Mouse (Mus musculus): Measurements from ENCODE around the gene Nacc1. TPM values are rescaled to one million over a fixed set of nuclear protein-coding genes. Genes with fewer than 3 reads are reported as not detected.

Nacc1 gene
- total and polyA plus RNA-seq, 3 experiments: 30.5 to 45.3 (median 31.0) TPM

GRCm38 (mm10) chr8:84657680-84658079 lies 30.0 kb downstream of the Nacc1 start:
- TF ChIP-seq POLR2A (IDR thresholded peaks at IDR 0.05; ENCODE audit: insufficient read depth, low read depth, low read length) (no peak), CTCF (IDR thresholded peaks at IDR 0.05) (no peak), EP300 (IDR thresholded peaks at IDR 0.05; ENCODE audit: insufficient read depth, low read depth, low read length) (no peak)
- DNase-seq: no peak
- no peak overlapping the region for H3K9ac ChIP-seq (ENCODE audit: low read depth, low read length)
- H3K4me3 ChIP-seq: no peak overlapping the region
- intact Hi-C loops (cut with DNase I): loop anchor here (5.0 kb wide), 1 partner anchor 425 kb away; the partner anchor contains the start of genes Man2b1, Wdr83 and Wdr83os
- H3K4me1 ChIP-seq (ENCODE audit: control insufficient read depth, insufficient read depth, low read length): peaks cover 2% of the 10 kb centered on the region
- 83% methylated on average over 4 of the region's 4 CpGs for WGBS
- no peaks in the 10 kb centered on the region for H3K27me3 ChIP-seq (ENCODE audit: control insufficient read depth, insufficient read depth, low read length)
- H3K79me2 ChIP-seq (replicated peaks; ENCODE audit: control insufficient read depth, insufficient read depth, low read length): no peaks in the 10 kb centered on the region
- H3K27ac ChIP-seq: peak overlapping the region; percentile 97
- H3K36me3 ChIP-seq (ENCODE audit: control insufficient read depth, insufficient read depth, low read length): no peaks in the 10 kb centered on the region

DNA sequence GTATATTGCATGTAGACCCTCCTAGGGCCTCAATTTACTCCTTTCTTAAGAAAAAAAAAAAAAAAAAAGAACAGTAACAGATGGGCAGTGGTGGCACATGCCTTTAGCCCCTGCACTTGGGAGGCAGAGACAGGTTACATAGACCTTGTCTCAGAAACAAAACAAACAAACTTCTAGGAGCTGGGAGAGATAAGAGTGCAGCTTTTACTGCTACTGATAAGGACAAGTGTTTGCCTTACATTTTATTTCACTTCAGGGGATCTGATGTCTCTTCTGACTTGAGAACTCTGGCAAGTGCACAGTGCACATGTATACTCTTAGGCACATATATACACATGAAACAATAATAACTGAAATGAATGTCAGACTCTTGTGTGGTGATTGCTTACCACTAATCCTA lies 30.5 kb downstream of the Nacc1 start:
- Histone ChIP-seq H3K27me3 (ENCODE audit: control insufficient read depth, insufficient read depth, low read length) (no peaks in the 10 kb centered on the region), H3K36me3 (ENCODE audit: control insufficient read depth, insufficient read depth, low read length) (no peaks in the 10 kb centered on the region), H3K27ac (peak overlapping the region; percentile 97), H3K4me1 (ENCODE audit: control insufficient read depth, insufficient read depth, low read length) (peaks cover 2% of the 10 kb centered on the region), H3K9ac (ENCODE audit: low read depth, low read length) (no peak overlapping the region), H3K4me3 (no peak overlapping the region), H3K79me2 (replicated peaks; ENCODE audit: control insufficient read depth, insufficient read depth, low read length) (no peaks in the 10 kb centered on the region)
- no peak for DNase-seq
- intact Hi-C loops (cut with DNase I): loop anchor here (5.0 kb wide), 1 partner anchor 425 kb away; the partner anchor contains the start of genes Man2b1, Wdr83 and Wdr83os
- TF ChIP-seq POLR2A (IDR thresholded peaks at IDR 0.05; ENCODE audit: insufficient read depth, low read depth, low read length): no peak
- TF ChIP-seq CTCF (IDR thresholded peaks at IDR 0.05): no peak
- no peak for TF ChIP-seq EP300 (IDR thresholded peaks at IDR 0.05; ENCODE audit: insufficient read depth, low read depth, low read length)

- Histone ChIP-seq H3K27me3 (ENCODE audit: control insufficient read depth, insufficient read depth, low read length) (no peaks in the 10 kb centered on the region), H3K79me2 (replicated peaks; ENCODE audit: control insufficient read depth, insufficient read depth, low read length) (no peaks in the 10 kb centered on the region), H3K4me3 (peak overlapping the region; percentile 55), H3K9ac (ENCODE audit: low read depth, low read length) (peak overlapping the region; percentile 79), H3K4me1 (ENCODE audit: control insufficient read depth, insufficient read depth, low read length) (peaks cover 2% of the 10 kb centered on the region), H3K27ac (peak overlapping the region; percentile 97), H3K36me3 (ENCODE audit: control insufficient read depth, insufficient read depth, low read length) (no peaks in the 10 kb centered on the region)
- 2% methylated on average over 23 of the region's 23 CpGs for WGBS
- DNase-seq: peak; percentile 81 to 90
- TF ChIP-seq CTCF (IDR thresholded peaks at IDR 0.05) (no peak), EP300 (IDR thresholded peaks at IDR 0.05; ENCODE audit: insufficient read depth, low read depth, low read length) (peak; percentile 86), POLR2A (IDR thresholded peaks at IDR 0.05; ENCODE audit: insufficient read depth, low read depth, low read length) (peak; percentile 94)
- intact Hi-C loops (cut with DNase I): loop anchor here (5.0 kb wide), 1 partner anchor 426 kb away; the partner anchor contains the start of genes Man2b1, Wdr83 and Wdr83os
Observed at GRCm38 (mm10) chr8:84656641-84657126, 31.0 kb downstream of the Nacc1 start.

DNA sequence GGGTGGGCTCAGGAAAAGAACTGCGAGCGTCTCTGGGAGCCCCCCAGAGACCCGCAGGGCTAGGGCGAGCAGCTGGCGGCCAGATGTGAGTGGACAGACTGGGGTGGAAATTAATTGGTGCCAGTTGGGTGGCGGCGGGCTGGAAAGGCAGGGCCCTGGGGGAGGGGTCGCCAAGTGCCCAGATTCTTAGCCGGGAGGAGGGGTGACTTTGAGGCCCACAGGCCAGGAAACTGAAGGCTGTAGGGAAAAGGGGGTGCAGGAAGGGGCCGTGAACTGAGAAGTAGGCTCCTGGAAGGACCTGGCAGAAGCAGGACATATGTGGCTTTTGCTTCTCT lies 31.5 kb downstream of the Nacc1 start:
- no peaks in the 10 kb centered on the region for H3K79me2 ChIP-seq (replicated peaks; ENCODE audit: control insufficient read depth, insufficient read depth, low read length)
- 14% methylated on average over 10 of the region's 10 CpGs for WGBS
- TF ChIP-seq CTCF (IDR thresholded peaks at IDR 0.05) (no peak), EP300 (IDR thresholded peaks at IDR 0.05; ENCODE audit: insufficient read depth, low read depth, low read length) (no peak), POLR2A (IDR thresholded peaks at IDR 0.05; ENCODE audit: insufficient read depth, low read depth, low read length) (no peak)
- H3K27ac ChIP-seq: peak overlapping the region; percentile 97
- no peaks in the 10 kb centered on the region for H3K27me3 ChIP-seq (ENCODE audit: control insufficient read depth, insufficient read depth, low read length)
- H3K4me3 ChIP-seq: peak overlapping the region; percentile 55
- no peaks in the 10 kb centered on the region for H3K36me3 ChIP-seq (ENCODE audit: control insufficient read depth, insufficient read depth, low read length)
- H3K4me1 ChIP-seq (ENCODE audit: control insufficient read depth, insufficient read depth, low read length): peaks cover 2% of the 10 kb centered on the region
- intact Hi-C loops (cut with DNase I): loop anchor here (5.0 kb wide), 1 partner anchor 426 kb away; the partner anchor contains the start of genes Man2b1, Wdr83 and Wdr83os
- peak; percentile 30 to 53 for DNase-seq
- peak overlapping the region; percentile 79 for H3K9ac ChIP-seq (ENCODE audit: low read depth, low read length)

DNA sequence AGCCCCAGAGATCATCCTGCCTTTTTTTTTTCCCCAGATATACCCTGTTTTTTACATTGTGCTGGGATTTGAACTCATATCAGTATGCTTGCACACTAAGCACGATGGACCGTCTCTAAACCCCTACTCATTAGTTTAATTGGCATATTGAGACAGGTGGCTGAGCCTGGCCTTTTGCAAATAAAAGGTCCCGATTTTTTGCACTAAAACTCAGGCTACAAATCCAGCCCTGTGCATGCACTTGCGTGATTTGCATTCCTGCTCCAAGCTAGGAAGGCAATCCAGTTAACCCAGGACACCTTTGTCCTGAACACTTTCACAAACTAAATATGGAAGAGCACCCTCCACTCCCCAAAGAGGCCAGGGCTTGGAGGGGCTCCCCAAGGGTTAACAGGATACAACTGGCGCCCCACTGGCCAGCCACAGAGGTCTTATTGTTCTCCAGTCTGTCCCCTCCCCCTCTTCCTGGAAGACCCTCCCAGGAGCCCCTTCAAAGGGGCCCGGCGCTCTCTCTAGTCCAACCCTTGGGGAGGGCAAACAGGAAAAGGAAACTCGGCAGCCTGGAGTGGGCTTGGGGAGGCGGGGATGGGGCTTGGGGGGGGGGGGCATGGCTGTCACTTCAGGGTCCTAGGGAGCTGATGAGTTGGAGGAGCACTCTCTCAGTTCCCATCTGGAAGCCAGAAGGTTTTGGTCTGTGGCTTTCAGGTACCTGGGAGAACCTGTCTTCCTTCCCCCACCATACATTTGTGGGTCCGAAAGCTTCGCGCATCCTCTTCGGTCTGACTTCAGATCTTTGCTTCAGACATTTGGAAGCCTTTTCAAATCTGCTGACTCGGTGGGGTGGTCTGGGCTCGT lies 32.1 kb downstream of the Nacc1 start:
- Histone ChIP-seq H3K27me3 (ENCODE audit: control insufficient read depth, insufficient read depth, low read length) (no peaks in the 10 kb centered on the region), H3K4me1 (ENCODE audit: control insufficient read depth, insufficient read depth, low read length) (peaks cover 2% of the 10 kb centered on the region), H3K27ac (peak overlapping the region; percentile 97), H3K4me3 (peak overlapping the region; percentile 55), H3K9ac (ENCODE audit: low read depth, low read length) (peak overlapping the region; percentile 79), H3K79me2 (replicated peaks; ENCODE audit: control insufficient read depth, insufficient read depth, low read length) (no peaks in the 10 kb centered on the region), H3K36me3 (ENCODE audit: control insufficient read depth, insufficient read depth, low read length) (no peaks in the 10 kb centered on the region)
- WGBS: 22% methylated on average over 15 of the region's 15 CpGs
- intact Hi-C loops (cut with DNase I): loop anchor here (5.0 kb wide), 1 partner anchor 427 kb away; the partner anchor contains the start of genes Man2b1, Wdr83 and Wdr83os
- TF ChIP-seq POLR2A (IDR thresholded peaks at IDR 0.05; ENCODE audit: insufficient read depth, low read depth, low read length): no peak
- no peak for TF ChIP-seq CTCF (IDR thresholded peaks at IDR 0.05)
- no peak for TF ChIP-seq EP300 (IDR thresholded peaks at IDR 0.05; ENCODE audit: insufficient read depth, low read depth, low read length)
- peak; percentile 41 to 43 for DNase-seq

- 43% methylated on average over 4 of the region's 4 CpGs for WGBS
- no peak overlapping the region for H3K9ac ChIP-seq (ENCODE audit: low read depth, low read length)
- no peaks in the 10 kb centered on the region for H3K79me2 ChIP-seq (replicated peaks; ENCODE audit: control insufficient read depth, insufficient read depth, low read length)
- no peaks in the 10 kb centered on the region for H3K27me3 ChIP-seq (ENCODE audit: control insufficient read depth, insufficient read depth, low read length)
- no peaks in the 10 kb centered on the region for H3K36me3 ChIP-seq (ENCODE audit: control insufficient read depth, insufficient read depth, low read length)
- peaks cover 2% of the 10 kb centered on the region for H3K4me1 ChIP-seq (ENCODE audit: control insufficient read depth, insufficient read depth, low read length)
- TF ChIP-seq EP300 (IDR thresholded peaks at IDR 0.05; ENCODE audit: insufficient read depth, low read depth, low read length): no peak
- no peak for TF ChIP-seq POLR2A (IDR thresholded peaks at IDR 0.05; ENCODE audit: insufficient read depth, low read depth, low read length)
- TF ChIP-seq CTCF (IDR thresholded peaks at IDR 0.05): peak; percentile 39
- peak overlapping the region; percentile 97 for H3K27ac ChIP-seq
- no peak overlapping the region for H3K4me3 ChIP-seq
- intact Hi-C loops (cut with DNase I): no loop called here
- no peak for DNase-seq
Observed at GRCm38 (mm10) chr8:84654597-84654996, 33.1 kb downstream of the Nacc1 start.
